Mouse (Mus musculus) limb, embryonic 14.5 days (tissue): ENCODE measurements at regions not wholly inside any gene's neighbourhood (a gene's known extent, or its start where the extent isn't known, plus 50 kb on each side); places are given as distances from the start of the nearest gene placed in this dataset.

Experiments
- ATAC-seq: fragments of 200-750 bp; cut with Nextera tagmentation; 2 replicates; pipeline ENCODE4 v1.8.0; 2017; ENCODE audit warnings: low read depth, moderate number of reproducible peaks, moderate TSS enrichment; ENCODE audit not compliant: low FRiP score
- DNase-seq: peaks from one replicate; pipeline ENCODE4 v3.0.0-alpha.2; 2015; ENCODE audit warnings: low spot score
- H3K27ac ChIP-seq: fragments of 300-500 bp; sonication (generic); replicated peaks from 2 replicates; pipeline ENCODE4 v1.5.1; 2014; ENCODE audit warnings: low read depth, mild to moderate bottlenecking, low read length, moderate library complexity, mixed read lengths
- H3K27me3 ChIP-seq: fragments of 300-500 bp; sonication (generic); 2 replicates; pipeline ENCODE4 v1.6.1; 2014; ENCODE audit warnings: low read length, mixed read lengths; ENCODE audit not compliant: control insufficient read depth, insufficient read depth
- H3K36me3 ChIP-seq: fragments of 300-500 bp; sonication (generic); 2 replicates; pipeline ENCODE4 v1.6.1; 2014; ENCODE audit warnings: mild to moderate bottlenecking, low read length, moderate library complexity, mixed read lengths; ENCODE audit not compliant: control insufficient read depth, insufficient read depth
- H3K4me1 ChIP-seq: fragments of 300-500 bp; sonication (generic); 2 replicates; pipeline ENCODE4 v1.6.1; 2014; ENCODE audit warnings: antibody characterized with exemption, low read length, mixed read lengths; ENCODE audit not compliant: control insufficient read depth, insufficient read depth
- H3K4me2 ChIP-seq: fragments of 300-500 bp; sonication (generic); replicated peaks from 2 replicates; pipeline ENCODE4 v1.6.1; 2014; ENCODE audit warnings: low read depth, mild to moderate bottlenecking, low read length, moderate library complexity; ENCODE audit not compliant: severe bottlenecking
- H3K4me3 ChIP-seq: fragments of 300-500 bp; sonication (generic); replicated peaks from 2 replicates; pipeline ENCODE4 v1.5.1; 2014; ENCODE audit warnings: low read length
- H3K9ac ChIP-seq: fragments of 300-500 bp; sonication (generic); 2 replicates; pipeline ENCODE4 v1.6.1; 2014; ENCODE audit warnings: mild to moderate bottlenecking, low read depth, low read length, moderate library complexity; ENCODE audit not compliant: severe bottlenecking
- H3K9me3 ChIP-seq: fragments of 300-500 bp; sonication (generic); 2 replicates; pipeline ENCODE4 v1.6.1; 2016; ENCODE audit warnings: low read length; ENCODE audit not compliant: control insufficient read depth
- POLR2A ChIP-seq: fragments of 200-500 bp; IDR thresholded peaks from 2 replicates; pipeline ENCODE4 v1.8.0; 2012; ENCODE audit warnings: inconsistent platforms, mild to moderate bottlenecking, moderate library complexity, borderline replicate concordance; ENCODE audit not compliant: insufficient read depth, insufficient read length; ENCODE audit errors: extremely low read depth
- WGBS: fragments of 180-500 bp; shearing (Covaris S2); extraction: QIAGEN DNeasy Blood & Tissue Kit; methylation state at CpG from one replicate; pipeline ENCODE4 v1.1.7; 2014; 5-methylcytosine and 5-hydroxymethylcytosine counted together

DNA sequence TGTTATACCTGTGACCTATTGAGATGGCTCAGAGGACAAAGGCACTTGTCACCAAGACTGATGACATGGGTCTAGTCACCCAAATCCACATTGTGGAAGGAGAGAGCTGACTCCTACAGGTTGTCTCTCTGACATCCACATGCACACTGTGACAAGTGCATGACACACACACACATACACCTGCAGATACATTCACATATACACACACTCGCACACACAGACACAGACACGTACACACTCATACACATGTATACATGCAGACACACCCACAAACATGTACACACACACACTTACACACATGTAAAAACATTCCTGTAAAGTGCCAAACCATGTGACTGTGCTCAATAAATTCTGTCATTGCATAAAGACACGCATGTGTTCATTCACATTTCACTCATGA is 287.3 kb upstream of the Myo3a start:
- H3K4me3 ChIP-seq, result no peak overlapping the region
- no peak overlapping the region for H3K4me2 ChIP-seq
- 94% methylated on average over 3 of the region's 3 CpGs for WGBS
- no peak for TF ChIP-seq POLR2A
- no peaks in the 10 kb centered on the region for H3K4me1 ChIP-seq
- no peak overlapping the region for H3K27ac ChIP-seq
- H3K36me3 ChIP-seq, result no peaks in the 10 kb centered on the region
- no peaks in the 10 kb centered on the region for H3K9me3 ChIP-seq
- no peak for DNase-seq
- H3K9ac ChIP-seq, result no peak overlapping the region
- no peak for ATAC-seq
- no peaks in the 10 kb centered on the region for H3K27me3 ChIP-seq

DNA sequence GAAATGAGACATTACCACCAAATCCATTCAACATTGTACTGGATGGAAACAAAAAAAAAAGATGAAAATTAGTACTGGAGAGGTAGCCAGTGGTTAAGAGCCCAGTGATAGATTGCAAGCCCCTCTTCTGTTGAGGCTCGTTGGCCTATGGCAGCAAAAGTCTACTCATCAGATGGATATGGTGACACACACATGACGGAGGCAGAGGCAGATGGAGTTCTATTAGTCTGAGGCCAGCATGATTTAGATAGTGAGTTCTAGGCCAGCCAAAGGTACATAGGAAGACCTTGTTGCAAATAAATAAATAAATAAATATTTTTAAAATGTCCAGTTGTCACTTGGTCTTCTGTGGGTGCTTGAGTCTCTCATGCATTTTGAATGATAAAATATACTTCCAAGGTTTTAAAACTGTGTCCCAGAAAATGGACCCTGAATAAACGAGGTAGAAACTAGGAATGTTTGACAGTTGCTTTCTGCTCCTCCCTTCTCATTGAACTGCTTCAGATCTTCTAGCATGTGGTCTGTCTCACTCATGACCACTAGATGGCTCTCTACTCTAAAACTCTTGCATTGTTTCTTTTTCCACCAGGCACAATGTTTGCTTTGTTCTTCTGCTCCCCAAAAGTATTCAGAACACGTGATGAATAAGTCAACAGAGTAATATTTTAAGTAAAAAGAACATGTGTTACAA is 286.4 kb upstream of the Myo3a start:
- Histone ChIP-seq H3K9ac (no peak overlapping the region), H3K27me3 (no peaks in the 10 kb centered on the region), H3K4me3 (no peak overlapping the region), H3K4me2 (no peak overlapping the region), H3K36me3 (no peaks in the 10 kb centered on the region), H3K4me1 (no peaks in the 10 kb centered on the region), H3K9me3 (no peaks in the 10 kb centered on the region), H3K27ac (no peak overlapping the region)
- no peak for TF ChIP-seq POLR2A
- peak; percentile 84 for ATAC-seq
- peak; percentile 78 for DNase-seq
- 48% methylated on average over 4 of the region's 4 CpGs for WGBS

DNA sequence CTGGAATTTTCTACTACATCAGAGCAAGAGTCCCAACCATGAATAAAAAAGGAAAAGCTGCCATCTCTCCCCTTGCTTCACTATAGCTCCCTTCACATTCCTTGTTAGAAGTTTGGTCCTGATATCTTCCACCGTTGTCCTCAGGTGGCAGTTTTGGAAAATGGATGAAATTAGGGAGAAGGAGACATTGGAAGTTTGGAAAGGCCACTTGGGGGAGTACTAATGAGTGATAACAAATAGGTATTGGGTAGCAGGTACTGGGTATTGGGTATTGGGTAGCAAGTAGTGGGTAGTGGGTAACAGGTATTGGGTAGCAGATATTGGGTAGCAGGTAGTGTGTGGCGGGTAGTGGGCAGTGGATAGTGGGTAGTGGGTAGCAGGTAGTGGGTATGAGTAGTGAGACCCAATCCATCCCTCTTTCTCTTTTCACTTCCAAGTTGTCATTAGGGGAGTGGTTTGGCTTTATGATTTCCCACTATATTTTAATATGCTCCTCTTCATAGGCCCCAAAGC is 285.8 kb upstream of the Myo3a start:
- no peak overlapping the region for H3K9ac ChIP-seq
- no peak overlapping the region for H3K27ac ChIP-seq
- no peak overlapping the region for H3K4me3 ChIP-seq
- no peaks in the 10 kb centered on the region for H3K27me3 ChIP-seq
- DNase-seq (no peak), ATAC-seq (no peak)
- WGBS, result 75% methylated on average over 2 of the region's 2 CpGs
- H3K9me3 ChIP-seq, result no peaks in the 10 kb centered on the region
- TF ChIP-seq POLR2A, result no peak
- H3K4me2 ChIP-seq, result no peak overlapping the region
- H3K36me3 ChIP-seq, result no peaks in the 10 kb centered on the region
- H3K4me1 ChIP-seq, result no peaks in the 10 kb centered on the region

DNA sequence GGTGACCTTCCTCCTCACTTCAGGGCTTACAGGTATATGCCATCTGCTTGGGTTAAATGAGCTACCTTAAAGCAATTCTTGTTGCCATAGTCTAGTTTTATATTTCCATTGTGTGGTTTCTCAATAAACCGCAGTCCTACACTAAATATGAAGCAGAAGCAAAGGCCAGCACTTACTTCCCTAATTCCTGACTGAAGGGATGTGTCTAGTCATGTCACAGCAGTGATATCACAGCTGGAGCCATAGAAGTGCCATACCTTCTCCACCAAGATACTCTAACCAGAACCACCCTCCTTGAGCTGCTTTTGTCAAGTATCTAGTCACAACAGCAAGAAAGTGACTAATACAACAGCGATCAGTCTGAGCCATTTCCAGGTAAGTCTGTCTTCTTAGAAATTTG is 283.6 kb upstream of the Myo3a start:
- H3K27ac ChIP-seq, result no peak overlapping the region
- H3K4me3 ChIP-seq, result no peak overlapping the region
- H3K4me1 ChIP-seq, result no peaks in the 10 kb centered on the region
- TF ChIP-seq POLR2A, result no peak
- no peaks in the 10 kb centered on the region for H3K27me3 ChIP-seq
- DNase-seq (no peak), ATAC-seq (no peak)
- H3K9ac ChIP-seq, result no peak overlapping the region
- H3K4me2 ChIP-seq, result no peak overlapping the region
- 92% methylated on average over 2 of the region's 2 CpGs for WGBS
- H3K36me3 ChIP-seq, result no peaks in the 10 kb centered on the region
- H3K9me3 ChIP-seq, result no peaks in the 10 kb centered on the region

- no peaks in the 10 kb centered on the region for H3K36me3 ChIP-seq
- WGBS, result 91% methylated on average over 2 of the region's 2 CpGs
- TF ChIP-seq POLR2A, result no peak
These were observed 280.8 kb upstream of the Myo3a start for GRCm38 (mm10) chr2:21946484-21946883.

More at GRCm38 (mm10) chr2:21946484-21946883, 280.8 kb upstream of the Myo3a start:
- Histone ChIP-seq H3K27ac (no peak overlapping the region), H3K27me3 (no peaks in the 10 kb centered on the region), H3K4me1 (no peaks in the 10 kb centered on the region), H3K9ac (no peak overlapping the region), H3K9me3 (no peaks in the 10 kb centered on the region), H3K4me2 (no peak overlapping the region), H3K4me3 (no peak overlapping the region)
- ATAC-seq, result no peak
- DNase-seq, result no peak
